Mouse (Mus musculus): ENCODE measurements around the gene Prpsap1. TPM values are rescaled to one million over a fixed set of nuclear protein-coding genes. Genes with fewer than 3 reads are reported as not detected.
A peak's percentile ranks its signal among the peaks of the same experiment; 100 is the strongest.
"Not testable (repeated sequence)": the region's sequence is repeated elsewhere in the genome, so short reads cannot be mapped to it uniquely, and the experiment has no call there.

The Prpsap1 gene
- polyA plus RNA-seq, 1 experiment from 2014 or later, result 201 TPM

DNA sequence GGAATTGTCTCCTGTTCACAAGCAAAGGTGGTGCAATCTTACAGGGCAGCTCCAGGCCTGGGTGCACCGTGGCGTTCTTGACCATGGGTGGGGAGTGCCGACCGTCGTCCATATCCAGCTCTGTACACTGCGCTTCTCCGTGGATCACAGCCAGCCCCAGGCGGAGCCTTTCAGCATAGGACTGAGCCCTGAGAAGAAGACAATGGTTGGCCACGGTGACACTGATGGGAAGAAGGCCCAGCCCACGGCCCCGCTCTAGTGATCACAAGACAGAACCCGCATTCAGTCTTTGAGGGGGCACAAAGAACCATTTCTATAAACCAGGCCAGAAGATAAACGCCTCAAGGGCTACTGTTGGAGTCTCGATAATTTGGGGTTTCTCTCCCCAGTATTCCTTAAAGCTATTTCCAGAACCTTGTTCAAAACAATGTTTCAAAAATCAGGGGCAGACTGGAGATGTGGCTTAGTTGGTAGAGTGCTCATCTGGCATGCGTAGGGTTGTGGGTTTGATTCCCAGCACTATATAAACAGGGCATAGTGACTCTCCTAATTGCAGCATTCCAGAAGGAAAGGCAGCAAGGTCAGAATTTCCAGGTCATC is 16.7 kb downstream of the Prpsap1 start:
- 84% methylated on average over 15 of the region's 15 CpGs for WGBS
- Histone ChIP-seq H3K9ac (replicated peaks; ENCODE audit: low read depth, low read length) (no peak overlapping the region), H3K4me1 (replicated peaks; ENCODE audit: control insufficient read depth, insufficient read depth, low read length) (0 out of 2 replicates have a peak, but pooled peaks cover 2% of the 10 kb centered on the region), H3K27ac (ENCODE audit: low read length) (no peak overlapping the region), H3K4me2 (ENCODE audit: low read length) (no peak overlapping the region), H3K4me3 (replicated peaks; ENCODE audit: low read length) (no peak overlapping the region), H3K27me3 (replicated peaks; ENCODE audit: control insufficient read depth, insufficient read depth, low read length) (no peaks in the 10 kb centered on the region), H3K36me3 (ENCODE audit: control insufficient read depth, insufficient read depth) (peaks cover 24% of the 10 kb centered on the region), H3K9me3 (ENCODE audit: control insufficient read depth, low read length) (no peaks in the 10 kb centered on the region)
- no peak for ATAC-seq

DNA sequence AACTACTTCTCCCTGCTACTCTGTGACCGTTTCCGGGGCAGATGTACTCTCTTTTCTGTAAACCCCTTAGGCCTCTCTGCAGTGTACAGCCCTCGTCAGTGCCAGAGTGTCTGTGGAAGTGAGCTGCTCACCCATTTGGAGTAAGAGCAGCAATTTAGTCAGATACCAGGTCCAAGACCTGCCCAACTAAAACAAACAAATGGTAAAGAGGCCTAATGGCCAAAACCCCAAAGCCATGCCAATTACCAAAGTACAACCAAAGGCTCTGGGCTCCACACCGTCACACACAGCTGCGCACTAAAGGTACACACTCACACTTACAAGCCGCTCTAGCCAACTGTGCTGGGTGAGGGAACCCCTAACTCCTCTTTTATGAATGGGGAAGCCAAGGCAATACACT is 17.3 kb downstream of the Prpsap1 start:
- Histone ChIP-seq H3K4me3 (replicated peaks; ENCODE audit: low read length) (no peak overlapping the region), H3K9ac (replicated peaks; ENCODE audit: low read depth, low read length) (no peak overlapping the region), H3K9me3 (ENCODE audit: control insufficient read depth, low read length) (no peaks in the 10 kb centered on the region), H3K4me1 (replicated peaks; ENCODE audit: control insufficient read depth, insufficient read depth, low read length) (0 out of 2 replicates have a peak, but pooled peaks cover 2% of the 10 kb centered on the region), H3K27ac (ENCODE audit: low read length) (0 out of 2 replicates have a peak overlapping the region, but pooled peaks have one; percentile 14), H3K27me3 (replicated peaks; ENCODE audit: control insufficient read depth, insufficient read depth, low read length) (no peaks in the 10 kb centered on the region), H3K4me2 (ENCODE audit: low read length) (no peak overlapping the region), H3K36me3 (ENCODE audit: control insufficient read depth, insufficient read depth) (peaks cover 21% of the 10 kb centered on the region)
- WGBS, result 83% methylated on average over 6 of the region's 6 CpGs
- no peak for ATAC-seq

DNA sequence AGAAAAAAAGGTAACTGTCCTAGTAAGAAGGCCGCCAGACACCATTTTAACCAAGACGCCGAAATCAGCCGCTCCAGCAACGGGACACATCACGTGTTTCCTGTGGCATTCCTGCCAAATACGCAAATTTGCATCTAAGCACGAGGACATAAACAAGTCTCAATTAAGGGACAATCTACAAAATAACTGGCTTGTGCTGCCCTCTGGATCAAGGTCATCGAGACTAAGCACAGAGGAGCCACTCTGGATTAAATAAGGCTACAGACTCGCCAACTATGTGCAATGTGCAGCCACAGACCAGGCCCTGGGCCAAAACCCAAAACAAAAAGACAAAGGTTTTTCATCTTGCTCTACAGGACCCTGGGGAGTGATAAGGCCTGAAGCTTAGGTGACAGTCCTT is 18.0 kb downstream of the Prpsap1 start:
- peaks cover 20% of the 10 kb centered on the region for H3K36me3 ChIP-seq (ENCODE audit: control insufficient read depth, insufficient read depth)
- H3K9me3 ChIP-seq (ENCODE audit: control insufficient read depth, low read length), result no peaks in the 10 kb centered on the region
- 0 out of 2 replicates have a peak, but pooled peaks cover 2% of the 10 kb centered on the region for H3K4me1 ChIP-seq (replicated peaks; ENCODE audit: control insufficient read depth, insufficient read depth, low read length)
- peak; percentile 26; the same call in 1 of the 2 replicates for ATAC-seq
- H3K4me3 ChIP-seq (replicated peaks; ENCODE audit: low read length), result no peak overlapping the region
- H3K9ac ChIP-seq (replicated peaks; ENCODE audit: low read depth, low read length), result no peak overlapping the region
- H3K27ac ChIP-seq (ENCODE audit: low read length), result peak overlapping the region; percentile 30
- H3K4me2 ChIP-seq (ENCODE audit: low read length), result no peak overlapping the region
- WGBS, result 74% methylated on average over 10 of the region's 10 CpGs
- no peaks in the 10 kb centered on the region for H3K27me3 ChIP-seq (replicated peaks; ENCODE audit: control insufficient read depth, insufficient read depth, low read length)

DNA sequence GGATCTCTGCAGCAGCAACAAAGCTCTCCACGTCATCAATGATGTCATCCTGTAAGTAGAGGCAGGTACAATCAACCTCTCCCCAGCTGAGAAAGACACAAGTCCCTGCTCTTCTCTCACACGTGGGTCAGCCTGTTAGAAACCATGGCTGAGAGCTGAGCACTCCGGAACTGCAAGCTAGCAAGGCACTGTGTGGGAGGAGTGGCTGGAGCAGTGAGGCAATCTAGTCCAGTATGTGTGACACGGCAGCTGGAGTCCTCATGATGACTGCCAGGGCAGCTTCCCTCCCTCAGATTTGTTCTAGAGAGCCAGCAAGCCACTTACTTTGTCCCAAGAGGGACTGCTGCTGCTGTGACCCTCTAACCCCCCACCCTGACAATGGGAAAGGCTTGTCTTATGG is 21.7 kb downstream of the Prpsap1 start:
- Histone ChIP-seq H3K4me1 (replicated peaks; ENCODE audit: control insufficient read depth, insufficient read depth, low read length) (0 out of 2 replicates have a peak, but pooled peaks cover 2% of the 10 kb centered on the region), H3K4me2 (ENCODE audit: low read length) (no peak overlapping the region), H3K4me3 (replicated peaks; ENCODE audit: low read length) (no peak overlapping the region), H3K27ac (ENCODE audit: low read length) (no peak overlapping the region), H3K27me3 (replicated peaks; ENCODE audit: control insufficient read depth, insufficient read depth, low read length) (no peaks in the 10 kb centered on the region), H3K36me3 (ENCODE audit: control insufficient read depth, insufficient read depth) (peaks cover 22% of the 10 kb centered on the region), H3K9me3 (ENCODE audit: control insufficient read depth, low read length) (no peaks in the 10 kb centered on the region), H3K9ac (replicated peaks; ENCODE audit: low read depth, low read length) (no peak overlapping the region)
- ATAC-seq, result no peak
- 88% methylated on average over 4 of the region's 4 CpGs for WGBS

DNA sequence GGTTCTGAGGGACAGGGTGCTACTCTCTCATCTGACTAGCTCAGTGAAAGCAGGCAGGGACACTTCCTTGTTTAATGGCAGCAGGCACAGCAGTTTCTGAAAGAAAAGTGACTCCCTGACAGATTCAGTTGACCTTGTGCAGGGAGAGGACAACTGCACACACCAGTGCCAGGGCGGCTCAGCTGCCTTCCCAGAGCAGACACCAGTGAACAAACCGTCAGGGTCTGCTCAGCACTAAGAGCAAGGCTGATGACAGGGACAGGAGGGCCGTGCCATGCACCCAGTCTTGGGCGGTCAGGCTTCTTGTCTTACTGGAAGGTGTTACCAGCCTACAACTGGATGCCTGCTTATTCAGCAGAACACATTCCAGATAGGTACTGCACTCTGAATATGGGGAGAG is 23.1 kb downstream of the Prpsap1 start:
- H3K4me3 ChIP-seq (replicated peaks; ENCODE audit: low read length), result no peak overlapping the region
- H3K27me3 ChIP-seq (replicated peaks; ENCODE audit: control insufficient read depth, insufficient read depth, low read length), result no peaks in the 10 kb centered on the region
- WGBS, result 89% methylated on average over 4 of the region's 4 CpGs
- H3K4me1 ChIP-seq (replicated peaks; ENCODE audit: control insufficient read depth, insufficient read depth, low read length), result 0 out of 2 replicates have a peak, but pooled peaks cover 2% of the 10 kb centered on the region
- no peak overlapping the region for H3K9ac ChIP-seq (replicated peaks; ENCODE audit: low read depth, low read length)
- no peak overlapping the region for H3K4me2 ChIP-seq (ENCODE audit: low read length)
- H3K9me3 ChIP-seq (ENCODE audit: control insufficient read depth, low read length), result no peaks in the 10 kb centered on the region
- H3K27ac ChIP-seq (ENCODE audit: low read length), result no peak overlapping the region
- no peak for ATAC-seq
- peaks cover 18% of the 10 kb centered on the region for H3K36me3 ChIP-seq (ENCODE audit: control insufficient read depth, insufficient read depth)

DNA sequence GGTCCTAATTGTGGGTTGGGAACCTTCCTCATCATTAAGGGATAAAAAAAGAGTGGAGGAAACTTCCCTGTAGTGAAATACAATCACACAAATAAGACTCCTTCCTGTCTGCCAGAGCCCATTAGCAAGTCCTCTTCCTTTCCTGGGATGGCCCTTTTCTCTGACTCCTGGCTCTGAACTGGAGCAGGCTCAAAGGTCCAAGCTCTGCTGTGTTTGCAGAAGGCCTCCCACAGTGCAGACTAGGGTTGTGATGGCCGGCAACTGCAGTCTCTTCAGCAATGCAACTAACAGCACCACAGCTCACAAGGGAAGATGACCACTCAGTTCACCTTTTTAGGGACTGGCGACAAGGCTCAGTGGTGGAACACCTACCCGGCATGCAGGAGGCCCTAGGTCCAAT is 23.8 kb downstream of the Prpsap1 start:
- H3K9ac ChIP-seq (replicated peaks; ENCODE audit: low read depth, low read length), result no peak overlapping the region
- no peak overlapping the region for H3K4me2 ChIP-seq (ENCODE audit: low read length)
- H3K4me3 ChIP-seq (replicated peaks; ENCODE audit: low read length), result no peak overlapping the region
- no peak overlapping the region for H3K27ac ChIP-seq (ENCODE audit: low read length)
- peaks cover 18% of the 10 kb centered on the region for H3K36me3 ChIP-seq (ENCODE audit: control insufficient read depth, insufficient read depth)
- H3K27me3 ChIP-seq (replicated peaks; ENCODE audit: control insufficient read depth, insufficient read depth, low read length), result no peaks in the 10 kb centered on the region
- WGBS, result 74% methylated on average over 3 of the region's 3 CpGs
- ATAC-seq, result no peak
- H3K9me3 ChIP-seq (ENCODE audit: control insufficient read depth, low read length), result no peaks in the 10 kb centered on the region
- H3K4me1 ChIP-seq (replicated peaks; ENCODE audit: control insufficient read depth, insufficient read depth, low read length), result no peaks in the 10 kb centered on the region

DNA sequence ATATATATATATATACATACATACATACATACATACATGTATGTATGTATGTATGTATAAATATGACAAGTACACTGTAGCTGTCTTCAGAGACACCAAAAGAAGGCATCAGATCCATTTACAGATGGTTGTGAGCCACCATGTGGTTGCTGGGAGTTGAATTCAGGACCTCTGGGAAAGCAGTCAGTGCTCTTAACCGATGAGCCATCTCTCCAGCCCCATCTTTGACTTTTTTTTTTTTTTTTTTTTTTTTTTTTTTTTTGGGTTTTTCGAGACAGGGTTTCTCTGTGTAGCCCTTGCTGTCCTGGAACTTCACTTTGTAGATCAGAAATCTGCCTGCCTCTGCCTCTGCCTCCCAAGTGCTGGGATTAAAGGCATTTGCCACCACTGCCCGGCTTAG is 25.7 kb downstream of the Prpsap1 start:
- ATAC-seq; H3K27ac ChIP-seq (ENCODE audit: low read length); H3K4me3 ChIP-seq (replicated peaks; ENCODE audit: low read length); H3K4me2 ChIP-seq (ENCODE audit: low read length); H3K9me3 ChIP-seq (ENCODE audit: control insufficient read depth, low read length); H3K27me3 ChIP-seq (replicated peaks; ENCODE audit: control insufficient read depth, insufficient read depth, low read length); H3K9ac ChIP-seq (replicated peaks; ENCODE audit: low read depth, low read length); H3K4me1 ChIP-seq (replicated peaks; ENCODE audit: control insufficient read depth, insufficient read depth, low read length): not testable (repeated sequence)
- peaks cover 18% of the 10 kb centered on the region for H3K36me3 ChIP-seq (ENCODE audit: control insufficient read depth, insufficient read depth)
- 86% methylated on average over 3 of the region's 3 CpGs for WGBS

DNA sequence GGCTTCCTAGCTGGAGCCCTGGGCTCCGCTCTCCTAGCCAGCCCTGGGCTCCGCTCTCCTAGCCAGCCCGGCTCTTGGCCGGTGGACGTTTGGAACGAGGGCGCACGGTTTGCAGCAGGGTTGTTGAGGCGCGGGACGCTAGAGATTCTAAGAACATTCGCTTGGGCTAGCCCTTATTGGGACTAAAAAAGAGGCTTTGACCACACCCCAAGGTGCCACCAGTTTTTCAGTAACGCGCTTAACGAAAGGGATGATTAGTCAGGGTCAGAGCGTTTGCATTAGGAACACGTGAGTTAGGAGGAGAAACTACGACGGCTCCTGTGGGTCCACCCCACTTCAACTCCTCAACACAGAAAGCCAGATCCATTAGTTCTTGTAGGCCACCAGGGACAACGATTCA is 27.9 kb downstream of the Prpsap1 start, which contains the start of gene Qrich2:
TSS of gene Qrich2 (minus strand) at position 101 of the 400 bp plus-strand sequence.
- H3K4me2 ChIP-seq (ENCODE audit: low read length), result no peak within 1 kb of the TSS
- 62% methylated on average over 20 of the region's 20 CpGs for WGBS

DNA sequence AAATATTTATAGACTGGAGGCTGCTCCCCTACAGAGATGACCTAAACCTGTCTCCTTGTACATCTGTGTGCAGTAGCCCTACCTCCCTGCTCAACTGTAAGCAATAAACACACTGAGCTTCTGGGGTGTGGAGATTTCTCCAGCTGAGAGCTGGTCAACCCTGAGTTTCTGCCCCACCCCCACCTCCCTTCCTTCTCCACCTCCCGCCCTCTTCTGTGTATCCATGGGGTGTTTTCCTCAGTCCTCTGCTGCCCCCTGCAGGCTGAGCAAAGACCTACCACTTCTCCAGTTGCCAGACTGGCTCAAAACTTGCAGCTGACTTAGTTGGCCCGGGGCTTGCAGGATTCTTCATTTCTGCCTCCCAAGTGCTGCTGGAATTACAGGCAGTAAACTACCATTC is 30.2 kb downstream of the Prpsap1 start:
- Histone ChIP-seq H3K27ac (ENCODE audit: low read length) (no peak overlapping the region), H3K4me2 (ENCODE audit: low read length) (no peak overlapping the region), H3K9ac (replicated peaks; ENCODE audit: low read depth, low read length) (no peak overlapping the region), H3K4me3 (replicated peaks; ENCODE audit: low read length) (no peak overlapping the region), H3K36me3 (ENCODE audit: control insufficient read depth, insufficient read depth) (no peaks in the 10 kb centered on the region), H3K4me1 (replicated peaks; ENCODE audit: control insufficient read depth, insufficient read depth, low read length) (no peaks in the 10 kb centered on the region), H3K9me3 (ENCODE audit: control insufficient read depth, low read length) (no peaks in the 10 kb centered on the region), H3K27me3 (replicated peaks; ENCODE audit: control insufficient read depth, insufficient read depth, low read length) (no peaks in the 10 kb centered on the region)
- 15% methylated on average over 2 of the region's 2 CpGs for WGBS
- peak; percentile 49; the same call in 1 of the 2 replicates for ATAC-seq

More for the DNA sequence above, 27.9 kb downstream of the Prpsap1 start, which contains the start of gene Qrich2:
- peaks cover 14% of the 10 kb centered on the region for H3K36me3 ChIP-seq (ENCODE audit: control insufficient read depth, insufficient read depth)
- ATAC-seq, result no peak
- H3K27ac ChIP-seq (ENCODE audit: low read length), result no peak within 1 kb of the TSS
- H3K9ac ChIP-seq (replicated peaks; ENCODE audit: low read depth, low read length), result no peak within 1 kb of the TSS
- H3K4me3 ChIP-seq (replicated peaks; ENCODE audit: low read length), result no peak within 1 kb of the TSS
- no peaks in the 10 kb centered on the region for H3K27me3 ChIP-seq (replicated peaks; ENCODE audit: control insufficient read depth, insufficient read depth, low read length)
- H3K4me1 ChIP-seq (replicated peaks; ENCODE audit: control insufficient read depth, insufficient read depth, low read length), result no peaks in the 10 kb centered on the region
- H3K9me3 ChIP-seq (ENCODE audit: control insufficient read depth, low read length), result no peaks in the 10 kb centered on the region

Data from forebrain, embryonic 16.5 days (tissue).